Mouse (Mus musculus): Measurements from ENCODE around the gene Zfp651.

- TF ChIP-seq CTCF (IDR thresholded peaks at IDR 0.05; ENCODE audit: low read depth, low read length) (no peak), POLR2A (IDR thresholded peaks at IDR 0.05; ENCODE audit: borderline replicate concordance, low read depth, low read length) (no peak)
Observed at GRCm38 (mm10) chr9:121810081-121810821, 51.1 kb downstream of the Zfp651 start.

Measured in bone marrow macrophage, adult 2 months (primary cell).